Mouse (Mus musculus): ENCODE results near the gene Evi2.

DNA sequence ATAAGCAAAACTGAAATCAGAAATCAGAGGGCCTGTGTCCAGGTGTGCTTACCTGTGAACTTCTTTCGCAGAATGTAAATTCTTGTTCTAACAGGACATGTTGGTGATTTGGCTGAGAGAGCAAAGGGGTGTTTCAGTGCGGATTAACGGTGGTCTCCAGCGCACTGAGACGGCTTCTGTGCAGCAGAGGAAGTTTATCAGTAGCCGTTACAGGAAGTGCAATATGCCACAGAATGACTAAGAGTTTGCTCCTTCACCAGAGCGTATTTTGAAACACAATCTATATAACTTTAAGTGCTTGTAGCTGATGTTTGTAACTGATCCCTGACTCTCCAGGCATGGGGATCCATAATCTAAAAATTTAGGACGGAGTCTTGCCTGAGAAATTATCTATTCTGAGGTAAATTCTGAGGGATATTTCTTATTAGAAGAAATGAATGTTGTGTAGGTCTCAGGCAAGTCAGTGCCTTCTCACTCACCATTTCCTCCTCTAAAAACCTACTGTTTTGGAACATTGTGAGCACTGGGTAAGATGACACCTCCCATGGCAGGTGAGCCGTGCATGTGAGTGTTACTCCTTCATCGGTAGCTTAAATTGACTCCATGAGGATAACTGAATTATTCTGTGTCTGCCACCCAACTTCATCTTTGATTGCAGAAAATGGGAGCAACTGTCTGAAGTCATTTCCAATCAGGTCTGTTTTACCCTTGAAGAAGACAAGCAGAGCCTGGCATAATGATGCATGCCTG, 6.7 kb downstream of the Evi2 start, which contains the start of gene Evi2b:
- TF ChIP-seq GATA1 (IDR thresholded peaks at IDR 0.05; ENCODE audit: borderline replicate concordance, low read length) (peak; percentile 84; the same call in 1 of the 3 replicates), FLI1 (IDR thresholded peaks at IDR 0.05; ENCODE audit: low read length) (no peak)

All from megakaryocyte, embryonic 14.5 days (primary cell).